Mouse (Mus musculus) brain, embryonic 14.5 days (tissue): Measurements from ENCODE around the gene Dlx4. TPM values are rescaled to one million over a fixed set of nuclear protein-coding genes. Genes with fewer than 3 reads are reported as not detected.
A peak's percentile ranks its signal among the peaks of the same experiment; 100 is the strongest.

Source experiments
- DNase-seq: peaks from one replicate; pipeline ENCODE4 v3.0.0-alpha.2; 2011; ENCODE audit warnings: low read depth
- CTCF ChIP-seq: fragments of 200-500 bp; IDR thresholded peaks from 2 replicates; pipeline ENCODE4 v1.5.1; 2012; ENCODE audit warnings: inconsistent platforms, mild to moderate bottlenecking, moderate library complexity, borderline replicate concordance; ENCODE audit not compliant: insufficient read depth, insufficient read length; ENCODE audit errors: extremely low read depth
- POLR2A ChIP-seq: fragments of 200-500 bp; IDR thresholded peaks from 2 replicates; pipeline ENCODE4 v1.6.1; 2012; ENCODE audit warnings: mild to moderate bottlenecking, inconsistent platforms, borderline replicate concordance; ENCODE audit not compliant: poor library complexity, insufficient read depth, insufficient read length, severe bottlenecking; ENCODE audit errors: extremely low read depth
- polyA plus RNA-seq: library from polyadenylated mRNA; depleted of rRNA; stranded (reverse); fragments of >200 nt; gene quantifications from 2 replicates; pipeline ENCODE4 v1.2.3, GENCODE M21; 2012; rRNA removed

Gene Dlx4
- polyA plus RNA-seq, result 0.10 TPM in 2 replicates

DNA sequence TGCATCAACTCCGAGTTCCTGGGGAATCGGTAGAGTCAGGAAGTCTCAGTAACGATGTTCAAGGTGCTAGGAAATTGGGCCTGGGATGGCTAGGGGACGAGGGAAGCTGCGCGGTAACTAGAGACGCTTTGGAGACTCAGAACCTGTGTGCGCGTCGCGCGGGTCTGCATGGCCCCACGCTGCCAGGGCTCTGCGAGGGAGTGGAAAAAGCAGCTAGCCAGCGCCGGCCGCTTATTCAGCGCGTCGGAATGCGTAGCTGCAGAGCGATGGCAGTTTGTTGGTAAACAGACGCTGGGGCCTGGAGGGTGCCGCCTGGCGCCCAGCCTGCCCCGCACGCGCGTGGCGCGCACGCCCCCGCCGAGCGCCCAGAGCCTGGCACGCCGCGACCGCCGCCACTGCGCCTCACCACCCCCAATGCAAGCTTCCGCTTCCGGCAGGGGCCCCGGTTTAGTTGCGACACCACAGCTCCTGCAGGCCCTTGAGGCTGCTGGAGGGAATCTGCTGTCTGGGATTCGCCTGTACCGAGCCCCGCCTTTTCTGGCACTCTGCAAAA, at the start of gene Dlx4:
Gene Dlx4 (minus strand): TSS at position 413 of the 553 bp plus-strand sequence.
- no peak for TF ChIP-seq CTCF
- no peak for TF ChIP-seq POLR2A
- DNase-seq, result peak; percentile 59

DNA sequence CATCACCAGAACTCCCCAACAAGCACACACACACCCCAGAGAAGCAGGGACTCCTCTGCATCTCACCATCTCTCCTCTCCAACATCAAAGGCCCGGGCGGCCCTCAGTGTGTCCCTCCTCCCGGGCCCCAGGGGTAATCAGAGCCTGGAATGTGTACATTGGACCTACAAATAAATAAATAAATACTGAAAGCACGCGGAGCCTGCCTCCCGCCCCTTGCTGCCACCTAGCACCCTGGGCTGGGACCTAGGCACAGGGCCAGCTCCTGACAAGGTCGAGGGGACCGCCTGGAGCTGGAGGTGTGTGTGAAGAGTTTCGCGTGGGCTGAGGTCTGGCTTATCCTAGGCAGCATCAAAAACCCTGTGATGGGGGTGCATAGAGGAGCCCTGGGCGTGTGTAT, 43.8 kb upstream of the Dlx4 start:
- TF ChIP-seq POLR2A, result no peak
- TF ChIP-seq CTCF, result no peak
- no peak for DNase-seq

DNA sequence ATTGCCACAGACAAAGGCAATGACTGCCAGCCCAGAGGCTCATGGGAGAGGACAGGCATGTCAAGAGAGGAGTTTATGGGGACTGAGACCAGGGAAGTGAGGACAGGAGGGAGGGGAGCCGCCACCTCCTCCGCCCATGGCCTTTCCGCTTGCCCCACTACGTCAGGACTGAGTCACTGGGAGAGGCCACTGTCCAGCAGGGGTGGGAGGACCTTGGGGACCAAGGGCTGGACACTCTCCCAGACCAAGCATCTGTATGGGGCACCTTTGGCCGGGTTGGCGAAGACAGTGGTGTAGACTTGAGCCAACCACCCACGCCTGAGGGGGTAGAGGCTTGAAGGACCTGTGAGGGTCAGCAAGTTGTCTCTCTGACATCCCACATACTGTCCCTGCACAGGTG, 40.8 kb upstream of the Dlx4 start:
- no peak for DNase-seq
- TF ChIP-seq CTCF (no peak), POLR2A (no peak)

DNA sequence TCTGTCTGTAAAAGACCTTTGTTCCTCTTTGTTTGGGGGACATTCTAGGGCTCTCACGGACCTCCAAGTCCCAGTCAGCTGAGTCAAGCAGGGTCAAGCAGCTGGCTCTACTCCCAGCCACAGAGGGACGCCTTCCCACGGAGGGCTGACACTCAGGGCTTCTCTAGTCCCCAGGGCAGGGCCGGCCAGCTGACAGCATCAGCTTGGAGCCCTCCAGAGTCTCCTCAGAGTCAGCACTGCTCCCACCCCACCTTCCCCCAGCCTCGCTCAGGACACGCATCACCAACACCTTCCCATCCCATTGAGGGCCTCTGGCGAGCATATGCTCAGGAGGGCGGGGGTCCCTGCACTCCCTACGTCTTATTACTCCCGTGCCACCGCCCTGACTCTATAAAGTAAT, 39.6 kb upstream of the Dlx4 start:
- peak; percentile 44 for DNase-seq
- no peak for TF ChIP-seq CTCF
- no peak for TF ChIP-seq POLR2A

DNA sequence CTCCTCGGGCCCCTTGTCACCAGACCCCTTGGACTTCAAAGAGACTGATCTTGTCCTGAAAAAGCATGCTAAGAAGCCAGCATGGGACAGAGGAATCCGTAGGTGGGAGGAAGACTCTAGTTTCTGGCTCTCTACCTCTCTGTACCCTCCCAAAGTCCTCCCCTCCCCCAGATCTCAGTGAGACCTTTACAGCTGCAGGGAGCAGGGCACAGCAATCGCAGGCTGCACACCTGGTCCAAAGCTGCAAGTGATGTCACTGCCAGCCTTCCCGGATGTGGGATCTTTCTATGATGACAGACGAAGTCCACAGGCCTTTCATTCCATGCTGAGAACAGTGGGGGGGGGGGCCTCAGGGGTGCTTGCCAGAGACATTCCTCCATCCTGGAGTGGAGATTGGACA, 38.5 kb upstream of the Dlx4 start:
- TF ChIP-seq CTCF (no peak), POLR2A (no peak)
- no peak for DNase-seq

- DNase-seq, result peak; percentile 11
Measured at GRCm38 (mm10) chr11:95179311-95179710, 33.2 kb upstream of the Dlx4 start.

GRCm38 (mm10) chr11:95165857-95166256, 19.8 kb upstream of the Dlx4 start:
- DNase-seq, result no peak
- TF ChIP-seq POLR2A (no peak), CTCF (no peak)

More at GRCm38 (mm10) chr11:95179311-95179710, 33.2 kb upstream of the Dlx4 start:
- TF ChIP-seq CTCF (no peak), POLR2A (no peak)

- no peak for DNase-seq
- TF ChIP-seq POLR2A (no peak), CTCF (no peak)
Measured at GRCm38 (mm10) chr11:95161708-95162107, 15.6 kb upstream of the Dlx4 start.

DNA sequence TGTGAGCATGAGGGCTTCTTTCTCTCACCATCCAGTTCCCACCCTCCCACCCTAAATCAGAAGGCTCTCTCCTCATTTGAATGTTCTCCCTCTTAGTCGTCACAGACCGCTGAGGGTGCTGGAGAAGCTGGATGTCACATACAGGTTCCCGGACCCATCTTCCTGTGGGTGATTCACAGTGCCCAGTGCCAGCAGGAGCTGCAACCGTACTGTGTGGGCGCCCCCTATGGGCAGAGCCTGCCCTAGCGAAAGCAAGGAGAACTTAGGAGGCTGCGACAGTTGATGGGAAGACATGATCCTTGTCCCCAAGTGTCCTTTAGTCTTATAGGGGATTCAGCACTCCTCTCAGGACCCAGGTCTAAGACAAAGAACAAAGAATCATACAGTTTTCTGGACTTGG, 14.6 kb upstream of the Dlx4 start:
- peak; percentile 35; the same call in 1 of the 2 replicates for TF ChIP-seq CTCF
- TF ChIP-seq POLR2A, result no peak
- no peak for DNase-seq

DNA sequence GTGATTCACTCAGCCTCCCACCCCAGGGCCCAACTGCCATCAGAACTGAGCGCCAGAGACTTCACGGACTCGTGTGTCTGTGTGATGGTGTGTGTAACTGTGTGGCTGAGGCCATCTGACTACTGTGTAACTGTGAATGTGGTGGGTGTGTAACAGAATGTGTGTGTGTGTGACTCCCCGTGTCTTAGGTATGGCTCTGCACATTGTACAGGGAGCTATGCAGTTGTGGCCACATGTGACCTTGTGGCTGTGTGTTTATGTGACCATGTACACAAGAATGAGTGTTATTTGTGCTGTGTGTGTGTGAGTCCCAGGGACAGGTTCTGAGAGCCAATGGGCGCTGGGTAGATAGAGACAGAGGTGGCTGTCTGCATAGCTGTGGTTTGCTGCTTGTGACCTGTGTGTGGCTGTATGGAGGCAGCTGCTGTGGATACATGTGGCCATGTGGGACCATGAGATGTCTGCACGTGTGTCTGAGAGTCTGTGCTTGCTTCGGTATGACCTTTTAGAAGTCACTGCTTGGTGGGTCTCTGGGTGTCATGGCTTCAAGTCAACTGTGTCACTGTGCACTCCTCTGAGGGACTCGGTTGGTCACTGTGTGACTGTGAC, 13.8 kb upstream of the Dlx4 start:
- TF ChIP-seq POLR2A (no peak), CTCF (no peak)
- no peak for DNase-seq

DNA sequence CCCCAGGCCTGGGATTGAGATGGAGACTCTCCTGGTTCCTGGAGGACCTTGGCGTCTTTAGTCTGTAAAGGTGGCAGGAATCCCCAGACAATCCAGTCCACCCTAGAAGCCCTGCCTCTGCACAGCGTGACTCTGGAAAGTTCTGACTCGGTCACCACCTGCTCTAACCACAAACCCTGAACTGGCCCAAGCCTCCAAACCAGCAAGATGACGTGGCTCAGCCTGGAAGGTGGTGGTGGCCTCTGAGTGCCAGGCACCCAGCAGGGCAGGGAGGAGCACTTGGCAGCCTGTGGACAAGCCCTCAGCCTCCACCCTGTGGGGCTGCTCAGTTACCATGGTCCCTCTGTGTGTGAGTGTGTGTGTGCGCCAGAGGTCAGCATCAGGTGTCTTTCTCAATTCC, 11.8 kb upstream of the Dlx4 start:
- DNase-seq, result no peak
- no peak for TF ChIP-seq CTCF
- TF ChIP-seq POLR2A, result no peak

- no peak for TF ChIP-seq POLR2A
- no peak for TF ChIP-seq CTCF
- DNase-seq, result no peak
Measured at GRCm38 (mm10) chr11:95157356-95157755, 11.3 kb upstream of the Dlx4 start.

- TF ChIP-seq CTCF (no peak), POLR2A (no peak)
- DNase-seq, result no peak
Measured at GRCm38 (mm10) chr11:95155511-95155910, 9.4 kb upstream of the Dlx4 start.

GRCm38 (mm10) chr11:95153681-95154080, 7.6 kb upstream of the Dlx4 start:
- TF ChIP-seq POLR2A, result no peak
- no peak for TF ChIP-seq CTCF
- no peak for DNase-seq
